Mouse (Mus musculus): Measurements from ENCODE around the gene Jmjd6.

DNA sequence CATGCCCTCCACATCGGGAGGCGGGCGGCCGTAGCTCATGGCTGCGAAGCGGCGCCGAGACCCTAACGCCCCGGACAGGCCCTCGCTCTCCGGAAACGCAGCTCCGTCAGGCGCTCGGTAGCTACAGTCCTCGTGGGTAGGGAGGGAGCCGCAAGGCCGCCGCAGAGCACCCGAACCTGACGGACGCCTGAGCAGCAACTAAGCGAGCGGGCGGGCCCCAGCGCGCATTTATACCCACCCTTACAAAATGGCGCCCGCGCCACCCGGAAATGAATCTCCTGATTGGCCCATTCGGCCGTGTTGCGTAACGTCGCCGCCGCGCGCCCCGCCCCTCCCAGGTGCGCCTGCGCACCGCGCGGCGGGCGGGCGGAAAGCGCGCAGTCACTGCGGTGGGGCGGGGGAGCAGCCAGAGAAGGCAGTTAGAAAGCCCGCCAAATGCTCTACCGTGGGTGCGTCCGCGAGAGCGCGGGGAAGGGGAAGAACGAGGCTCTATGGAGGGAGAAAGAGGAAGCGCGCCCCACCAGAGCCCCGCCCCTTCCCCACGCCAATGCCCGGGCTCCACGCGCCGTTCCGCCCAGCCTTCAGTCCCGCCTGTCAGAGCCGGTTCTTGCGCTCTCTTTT is 9.8 kb upstream of the Jmjd6 start, which contains the start of gene Srsf2:
- no peak for TF ChIP-seq CTCF (conservative IDR thresholded peaks at IDR 0.05; ENCODE audit: low read length)
- no peak for TF ChIP-seq NANOG (IDR thresholded peaks at IDR 0.05; ENCODE audit: borderline replicate concordance, low read length)
- no peak for TF ChIP-seq POU5F1 (IDR thresholded peaks at IDR 0.05; ENCODE audit: borderline replicate concordance, low read length)
